Mouse (Mus musculus) heart, embryonic 13.5 days (tissue): ENCODE data around the gene Ggt1. TPM values are rescaled to one million over a fixed set of nuclear protein-coding genes. Genes with fewer than 3 reads are reported as not detected.
A peak's percentile ranks its signal among the peaks of the same experiment; 100 is the strongest.
"Not testable (repeated sequence)": the region's sequence is repeated elsewhere in the genome, so short reads cannot be mapped to it uniquely, and the experiment has no call there.

ENCODE experiments used
- ATAC-seq: fragments of 200-750 bp; cut with Nextera tagmentation; 2 replicates; pipeline ENCODE4 v1.8.0; 2017; ENCODE audit warnings: moderate TSS enrichment; ENCODE audit not compliant: insufficient number of reproducible peaks, low FRiP score, low TSS enrichment; ENCODE audit errors: extremely low read depth
- H3K27ac ChIP-seq: fragments of 300-500 bp; sonication (generic); replicated peaks from 2 replicates; pipeline ENCODE4 v1.5.1; 2015; ENCODE audit warnings: moderate library complexity, mild to moderate bottlenecking, inconsistent platforms
- H3K27me3 ChIP-seq: fragments of 300-500 bp; sonication (generic); replicated peaks from 2 replicates; pipeline ENCODE4 v1.6.1; 2015; ENCODE audit warnings: mild to moderate bottlenecking, inconsistent platforms
- H3K36me3 ChIP-seq: fragments of 300-500 bp; sonication (generic); 2 replicates; pipeline ENCODE4 v1.6.1; 2015; ENCODE audit warnings: mild to moderate bottlenecking, inconsistent platforms
- H3K4me1 ChIP-seq: fragments of 300-500 bp; sonication (generic); 2 replicates; pipeline ENCODE4 v1.6.1; 2015; ENCODE audit warnings: inconsistent platforms
- H3K4me2 ChIP-seq: fragments of 300-500 bp; sonication (generic); 2 replicates; pipeline ENCODE4 v1.6.1; 2015; ENCODE audit warnings: inconsistent platforms, mild to moderate bottlenecking, moderate library complexity
- H3K4me3 ChIP-seq: fragments of 300-500 bp; sonication (generic); 2 replicates; pipeline ENCODE4 v1.5.1; 2015; ENCODE audit warnings: moderate library complexity, mild to moderate bottlenecking, inconsistent platforms
- H3K9ac ChIP-seq: fragments of 300-500 bp; sonication (generic); 2 replicates; pipeline ENCODE4 v1.6.1; 2015; ENCODE audit warnings: inconsistent platforms, mild to moderate bottlenecking, moderate library complexity
- H3K9me3 ChIP-seq: fragments of 300-500 bp; sonication (generic); 2 replicates; pipeline ENCODE4 v1.6.1; 2016; ENCODE audit warnings: inconsistent platforms
- WGBS: fragments of 180-500 bp; shearing (Covaris S2); methylation state at CpG from one replicate; pipeline ENCODE4 v1.1.7; 2015; ENCODE audit warnings: mixed read lengths; 5-methylcytosine and 5-hydroxymethylcytosine counted together
- polyA plus RNA-seq: library from polyadenylated mRNA; unstranded; fragments of >200 nt; fragmentation: Nextera tagmentation; extraction: Ambion mirVana; gene quantifications from 2 replicates; pipeline ENCODE4 v1.2.1, GENCODE M21; 2015

Ggt1 gene
- polyA plus RNA-seq, 1 experiment from 2014 or later = 0.52 TPM

DNA sequence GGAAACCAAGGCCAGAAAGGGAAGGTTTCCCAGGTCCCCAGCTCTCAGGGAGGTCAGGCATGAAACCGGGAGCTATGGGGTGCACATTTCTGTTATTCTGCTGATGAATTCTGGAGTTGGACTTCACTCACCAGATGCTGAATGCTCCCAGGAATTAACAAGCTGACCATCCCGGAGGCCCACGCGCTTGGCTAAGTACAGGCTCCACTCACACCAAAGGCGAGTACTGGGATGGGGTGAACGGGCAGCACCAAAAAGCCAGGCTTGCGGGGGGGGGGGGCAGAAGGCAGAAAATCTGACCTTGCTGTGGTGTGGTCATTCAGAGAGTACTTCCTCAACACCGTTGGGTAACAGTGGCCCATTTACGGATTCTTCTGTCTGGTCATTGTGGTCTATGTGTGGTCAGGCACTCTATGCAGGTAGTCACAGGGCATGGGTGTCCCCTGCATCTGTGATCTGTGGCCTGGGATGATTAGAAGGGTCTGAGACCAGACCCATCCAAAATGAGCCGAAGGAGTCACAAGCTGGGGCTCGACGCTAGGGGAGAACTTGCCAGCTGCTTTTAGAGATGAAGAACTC, 3.4 kb downstream of the Ggt1 start:
- WGBS = 80% methylated on average over 12 of the region's 12 CpGs
- H3K36me3 ChIP-seq = no peaks in the 10 kb centered on the region

DNA sequence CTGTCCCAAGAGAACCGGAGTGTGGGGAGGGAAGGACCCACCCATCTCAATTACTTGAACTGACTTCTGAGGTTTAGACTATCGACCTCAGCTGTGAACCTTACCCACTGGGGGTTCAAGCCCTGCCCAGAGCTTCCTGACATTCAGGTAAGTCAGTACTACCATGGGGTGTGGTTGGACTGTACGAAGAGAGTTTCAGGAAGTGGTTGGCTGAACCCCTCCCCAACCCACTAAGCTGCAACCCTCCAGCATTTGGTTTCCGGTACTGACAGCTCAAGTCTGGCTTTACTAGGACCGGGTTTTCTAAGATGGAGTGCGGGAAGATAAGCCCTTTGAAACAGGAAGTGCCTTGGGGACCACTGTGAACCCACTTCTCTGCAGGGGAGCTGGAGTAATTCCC, 4.0 kb downstream of the Ggt1 start:
- 56% methylated on average over 6 of the region's 6 CpGs for WGBS
- H3K27ac ChIP-seq = no peak overlapping the region
- no peak overlapping the region for H3K4me2 ChIP-seq
- H3K27me3 ChIP-seq = peaks cover 56% of the 10 kb centered on the region
- no peaks in the 10 kb centered on the region for H3K9me3 ChIP-seq
- no peak overlapping the region for H3K9ac ChIP-seq
- no peaks in the 10 kb centered on the region for H3K36me3 ChIP-seq
- ATAC-seq = no peak
- H3K4me1 ChIP-seq = peaks cover 12% of the 10 kb centered on the region
- no peak overlapping the region for H3K4me3 ChIP-seq

More for the DNA sequence above, 3.4 kb downstream of the Ggt1 start:
- Histone ChIP-seq H3K9ac (no peak overlapping the region), H3K4me3 (no peak overlapping the region), H3K9me3 (no peaks in the 10 kb centered on the region), H3K27me3 (peaks cover 62% of the 10 kb centered on the region), H3K27ac (no peak overlapping the region), H3K4me1 (peaks cover 19% of the 10 kb centered on the region), H3K4me2 (no peak overlapping the region)
- no peak for ATAC-seq

- Histone ChIP-seq H3K9ac (no peak overlapping the region), H3K27me3 (peaks cover 51% of the 10 kb centered on the region), H3K4me2 (no peak overlapping the region), H3K36me3 (no peaks in the 10 kb centered on the region), H3K4me3 (no peak overlapping the region), H3K4me1 (peaks cover 10% of the 10 kb centered on the region), H3K27ac (no peak overlapping the region), H3K9me3 (no peaks in the 10 kb centered on the region)
- WGBS = 77% methylated on average over 7 of the region's 7 CpGs
- ATAC-seq = no peak
Measured at GRCm38 (mm10) chr10:75565906-75566305, 4.5 kb downstream of the Ggt1 start.

DNA sequence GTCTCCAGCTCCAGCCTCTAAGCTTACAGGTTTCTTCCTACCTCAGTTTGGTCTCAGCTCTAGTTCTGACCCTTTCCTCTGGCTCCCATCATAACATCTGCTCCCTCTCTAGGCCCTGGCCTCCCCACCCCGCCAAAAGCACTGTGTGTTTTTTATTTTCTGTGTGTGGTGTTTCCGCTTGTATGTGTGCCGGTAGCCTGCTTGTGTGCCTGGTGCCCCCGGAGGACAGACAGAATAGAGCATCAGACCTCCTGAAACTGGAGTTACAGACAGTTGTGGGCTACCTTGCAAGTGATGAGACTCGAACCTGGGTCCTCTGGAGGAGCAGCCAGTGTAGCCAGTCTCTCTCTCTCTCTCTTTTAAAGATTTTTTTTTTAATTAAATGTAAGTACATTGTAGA, 4.9 kb downstream of the Ggt1 start:
- Histone ChIP-seq H3K27ac (no peak overlapping the region), H3K4me2 (no peak overlapping the region), H3K4me3 (no peak overlapping the region), H3K9me3 (no peaks in the 10 kb centered on the region), H3K36me3 (no peaks in the 10 kb centered on the region), H3K4me1 (peaks cover 10% of the 10 kb centered on the region), H3K27me3 (peaks cover 47% of the 10 kb centered on the region), H3K9ac (no peak overlapping the region)
- WGBS = 73% methylated on average over 5 of the region's 5 CpGs
- no peak for ATAC-seq

GRCm38 (mm10) chr10:75566765-75567164, 5.4 kb downstream of the Ggt1 start:
- H3K9me3 ChIP-seq, H3K4me2 ChIP-seq, H3K4me3 ChIP-seq, H3K27ac ChIP-seq, ATAC-seq, H3K9ac ChIP-seq, H3K36me3 ChIP-seq, H3K4me1 ChIP-seq: not testable (repeated sequence)
- peaks cover 43% of the 10 kb centered on the region for H3K27me3 ChIP-seq
- 71% methylated on average over 2 of the region's 2 CpGs for WGBS

GRCm38 (mm10) chr10:75568029-75568428, 6.6 kb downstream of the Ggt1 start:
- no peak for ATAC-seq
- H3K9ac ChIP-seq = no peak overlapping the region
- H3K4me3 ChIP-seq = no peak overlapping the region
- H3K4me2 ChIP-seq = peak overlapping the region; percentile 33
- H3K36me3 ChIP-seq = no peaks in the 10 kb centered on the region
- no peaks in the 10 kb centered on the region for H3K9me3 ChIP-seq
- WGBS = 17% methylated on average over 5 of the region's 5 CpGs
- peaks cover 10% of the 10 kb centered on the region for H3K4me1 ChIP-seq
- no peak overlapping the region for H3K27ac ChIP-seq
- peaks cover 42% of the 10 kb centered on the region for H3K27me3 ChIP-seq

DNA sequence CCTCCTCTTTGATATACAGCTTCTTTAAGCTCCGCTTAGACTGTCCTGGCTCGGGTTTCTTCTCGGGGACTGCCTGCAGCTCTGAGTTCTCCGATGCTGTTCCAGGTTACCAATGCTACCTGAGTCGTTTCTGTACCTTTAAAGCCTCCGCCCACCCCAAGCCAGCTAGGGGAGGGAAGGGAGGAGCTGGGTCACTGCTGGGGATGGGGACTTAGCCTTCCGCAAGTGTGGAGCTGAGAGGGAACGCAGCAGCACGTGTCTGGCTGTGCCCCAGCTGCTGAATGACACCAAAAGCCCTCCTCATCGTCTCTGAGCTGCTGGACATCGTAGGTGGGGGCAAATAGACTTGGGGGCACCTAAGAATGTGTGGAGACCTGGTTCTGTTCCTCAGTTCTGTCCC, 7.0 kb downstream of the Ggt1 start:
- H3K9me3 ChIP-seq = no peaks in the 10 kb centered on the region
- peaks cover 10% of the 10 kb centered on the region for H3K4me1 ChIP-seq
- peaks cover 40% of the 10 kb centered on the region for H3K27me3 ChIP-seq
- ATAC-seq = no peak
- 8% methylated on average over 11 of the region's 11 CpGs for WGBS
- H3K4me3 ChIP-seq = no peak overlapping the region
- H3K27ac ChIP-seq = no peak overlapping the region
- H3K4me2 ChIP-seq = peak overlapping the region; percentile 33
- H3K36me3 ChIP-seq = no peaks in the 10 kb centered on the region
- peak overlapping the region; percentile 28; the same call in 1 of the 2 replicates for H3K9ac ChIP-seq

- Histone ChIP-seq H3K4me2 (peak overlapping the region; percentile 33; the same call in 1 of the 2 replicates), H3K36me3 (no peaks in the 10 kb centered on the region), H3K27me3 (peaks cover 36% of the 10 kb centered on the region), H3K4me1 (peaks cover 10% of the 10 kb centered on the region), H3K4me3 (no peak overlapping the region), H3K27ac (no peak overlapping the region), H3K9ac (no peak overlapping the region), H3K9me3 (no peaks in the 10 kb centered on the region)
- 13% methylated on average over 4 of the region's 4 CpGs for WGBS
- ATAC-seq = no peak
Measured at GRCm38 (mm10) chr10:75568851-75569250, 7.4 kb downstream of the Ggt1 start.

- 37% methylated on average over 10 of the region's 10 CpGs for WGBS
Measured at GRCm38 (mm10) chr10:75570981-75571657, 9.7 kb downstream of the Ggt1 start.

GRCm38 (mm10) chr10:75571937-75572336, 10.5 kb downstream of the Ggt1 start:
- ATAC-seq = no peak
- H3K4me3 ChIP-seq = no peak overlapping the region
- no peak overlapping the region for H3K4me2 ChIP-seq
- H3K36me3 ChIP-seq = no peaks in the 10 kb centered on the region
- peaks cover 25% of the 10 kb centered on the region for H3K27me3 ChIP-seq
- H3K27ac ChIP-seq = no peak overlapping the region
- peaks cover 10% of the 10 kb centered on the region for H3K4me1 ChIP-seq
- no peaks in the 10 kb centered on the region for H3K9me3 ChIP-seq
- no peak overlapping the region for H3K9ac ChIP-seq
- 48% methylated on average over 9 of the region's 9 CpGs for WGBS

More at GRCm38 (mm10) chr10:75570981-75571657, 9.7 kb downstream of the Ggt1 start:
- Histone ChIP-seq H3K27ac (no peak overlapping the region), H3K27me3 (peaks cover 25% of the 10 kb centered on the region), H3K4me2 (no peak overlapping the region), H3K9me3 (no peaks in the 10 kb centered on the region), H3K36me3 (no peaks in the 10 kb centered on the region), H3K4me3 (no peak overlapping the region), H3K9ac (no peak overlapping the region), H3K4me1 (peaks cover 10% of the 10 kb centered on the region)
- ATAC-seq = no peak

- Histone ChIP-seq H3K4me2 (no peak overlapping the region), H3K4me1 (peaks cover 8% of the 10 kb centered on the region), H3K27me3 (peaks cover 23% of the 10 kb centered on the region), H3K36me3 (no peaks in the 10 kb centered on the region), H3K4me3 (no peak overlapping the region), H3K27ac (no peak overlapping the region), H3K9me3 (no peaks in the 10 kb centered on the region), H3K9ac (no peak overlapping the region)
- no peak for ATAC-seq
- whole genome bisulfite sequencing = 79% methylated on average over 10 of the region's 10 CpGs
Measured at GRCm38 (mm10) chr10:75573181-75573580, 11.8 kb downstream of the Ggt1 start.

DNA sequence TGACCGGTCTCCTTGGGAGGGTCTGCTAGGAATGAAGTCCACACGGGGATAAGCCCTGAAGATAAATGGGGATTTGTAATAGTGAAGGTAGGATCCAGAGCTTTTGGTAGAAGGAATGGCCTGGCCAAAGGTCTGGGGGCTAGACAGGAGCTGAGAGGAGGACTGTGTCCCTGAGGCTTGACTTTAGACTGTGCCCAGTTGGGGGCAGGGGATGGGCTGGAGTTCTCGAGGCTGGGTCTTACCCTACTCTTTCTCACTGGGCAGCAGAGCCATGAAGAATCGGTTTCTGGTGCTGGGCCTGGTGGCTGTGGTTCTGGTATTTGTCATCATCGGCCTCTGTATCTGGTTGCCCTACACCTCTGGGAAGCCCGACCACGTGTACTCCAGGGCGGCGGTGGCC, 12.6 kb downstream of the Ggt1 start:
- no peak overlapping the region for H3K27ac ChIP-seq
- H3K9ac ChIP-seq = no peak overlapping the region
- H3K9me3 ChIP-seq = no peaks in the 10 kb centered on the region
- H3K36me3 ChIP-seq = no peaks in the 10 kb centered on the region
- H3K27me3 ChIP-seq = peaks cover 15% of the 10 kb centered on the region
- no peak for ATAC-seq
- H3K4me3 ChIP-seq = no peak overlapping the region
- 70% methylated on average over 9 of the region's 9 CpGs for WGBS
- peaks cover under 1% of the 10 kb centered on the region; the same call in 1 of the 2 replicates for H3K4me1 ChIP-seq
- H3K4me2 ChIP-seq = no peak overlapping the region
